Comparison of ENCODE assay signal across 15 mouse cellular contexts in genomic region chr16:97035271-97035670, GRCm38 (mm10).
"Had no signal": no experiment of that assay in that cellular context is flagged by ENCODE, and none has a peak within 500 bp of the region (broad histone marks: within the 10 kb centered on the region; RNA-seq: fewer than 3 reads in every experiment).

No protein-coding gene starts in this region.

- DNase-seq: kidney, postnatal 14 days; left cerebral cortex, postnatal 4 days; lung, adult 2 months; lung, postnatal 36 days; retina, postnatal 1 day; right cerebral cortex, postnatal 4 days; spleen, adult 18-20 months; thymus, adult 2 months; thymus, postnatal 25 days had no signal

- H3K27me3 ChIP-seq: kidney, embryonic 15.5 days; limb, embryonic 13.5 days; liver, embryonic 15.5 days; neural tube, embryonic 13.5 days had no signal

- H3K4me2 ChIP-seq: kidney, embryonic 15.5 days; limb, embryonic 13.5 days; liver, embryonic 11.5 days; liver, embryonic 15.5 days; neural tube, embryonic 13.5 days had no signal

- H3K4me1 ChIP-seq: kidney, embryonic 15.5 days; limb, embryonic 13.5 days; liver, embryonic 15.5 days; neural tube, embryonic 13.5 days had no signal

- ATAC-seq: lung, postnatal 0 days had no signal

- H3K9ac ChIP-seq: kidney, embryonic 15.5 days; limb, embryonic 13.5 days; liver, embryonic 15.5 days; neural tube, embryonic 13.5 days had no signal

- H3K9me3 ChIP-seq: kidney, embryonic 15.5 days; limb, embryonic 13.5 days; liver, embryonic 15.5 days; neural tube, embryonic 13.5 days had no signal

- H3K36me3 ChIP-seq: kidney, embryonic 15.5 days; limb, embryonic 13.5 days; liver, embryonic 15.5 days; neural tube, embryonic 13.5 days had no signal

- H3K27ac ChIP-seq: kidney, embryonic 15.5 days; limb, embryonic 13.5 days; liver, embryonic 15.5 days; neural tube, embryonic 13.5 days had no signal

- H3K4me3 ChIP-seq: kidney, embryonic 15.5 days; limb, embryonic 13.5 days; liver, embryonic 15.5 days; neural tube, embryonic 13.5 days had no signal
